20 mouse cellular contexts compared by ENCODE assay signal in genomic region chr4:125305766-125306165, GRCm38 (mm10).
DNase-seq lines count a peak whose midpoint lies in the region; ATAC-seq and TF ChIP-seq lines count a peak whose summit lies in the region.
"Had no signal": no experiment of that assay in that cellular context is flagged by ENCODE, and none has a peak within 500 bp of the region (broad histone marks: within the 10 kb centered on the region; RNA-seq: fewer than 3 reads in every experiment).

No protein-coding gene starts in this region.

- no peak for TF ChIP-seq CTCF in layer of hippocampus, adult 2 months (conservative IDR thresholded peaks at IDR 0.05)

- peak; percentile 43; the same call in 1 of the 2 replicates for ATAC-seq in frontal cortex, adult (ENCODE audit: low TSS enrichment)
- ATAC-seq: activated CD4-positive, CD25-positive, alpha-beta regulatory T cell, adult 4 months; CD4-positive, CD25-positive, alpha-beta regulatory T cell, adult 4 months; Patski had no signal

- H3K27ac ChIP-seq in layer of hippocampus, adult 2 months = peak overlapping the region; percentile 32; the same call in 1 of the 2 replicates

- no peak for DNase-seq in frontal cortex, postnatal 10 days (ENCODE audit: low spot score in 2 of 2)
- no peak for DNase-seq in layer of hippocampus, adult 2 months (ENCODE audit: low spot score in 2 of 2)
- no peak for DNase-seq in layer of hippocampus, postnatal 36 days
- DNase-seq in brain, adult 2 months (ENCODE audit: low read depth, low spot score) = peak; percentile 53
- no peak for DNase-seq in thymus, postnatal 10 days (ENCODE audit: low spot score in 2 of 2)
- DNase-seq: adrenal gland, adult 2 months; adrenal gland, adult 8-10 months; adrenal gland, postnatal 10 days; adrenal gland, postnatal 14 days; adrenal gland, postnatal 25 days; adrenal gland, postnatal 36 days; B cell, adult 2 months; cerebellum, adult 11 months; cerebellum, adult 11-12 months; cerebellum, adult 18-20 months; cerebellum, adult 2 months had no signal

- H3K4me3 ChIP-seq in layer of hippocampus, adult 2 months = no peak overlapping the region
